Mouse (Mus musculus): Measurements from ENCODE around the gene Xrcc6. TPM values are rescaled to one million over a fixed set of nuclear protein-coding genes. Genes with fewer than 3 reads are reported as not detected.

The Xrcc6 gene
- total RNA-seq, 2 experiments from 2014 or later = 23.5 to 24.0 TPM

DNA sequence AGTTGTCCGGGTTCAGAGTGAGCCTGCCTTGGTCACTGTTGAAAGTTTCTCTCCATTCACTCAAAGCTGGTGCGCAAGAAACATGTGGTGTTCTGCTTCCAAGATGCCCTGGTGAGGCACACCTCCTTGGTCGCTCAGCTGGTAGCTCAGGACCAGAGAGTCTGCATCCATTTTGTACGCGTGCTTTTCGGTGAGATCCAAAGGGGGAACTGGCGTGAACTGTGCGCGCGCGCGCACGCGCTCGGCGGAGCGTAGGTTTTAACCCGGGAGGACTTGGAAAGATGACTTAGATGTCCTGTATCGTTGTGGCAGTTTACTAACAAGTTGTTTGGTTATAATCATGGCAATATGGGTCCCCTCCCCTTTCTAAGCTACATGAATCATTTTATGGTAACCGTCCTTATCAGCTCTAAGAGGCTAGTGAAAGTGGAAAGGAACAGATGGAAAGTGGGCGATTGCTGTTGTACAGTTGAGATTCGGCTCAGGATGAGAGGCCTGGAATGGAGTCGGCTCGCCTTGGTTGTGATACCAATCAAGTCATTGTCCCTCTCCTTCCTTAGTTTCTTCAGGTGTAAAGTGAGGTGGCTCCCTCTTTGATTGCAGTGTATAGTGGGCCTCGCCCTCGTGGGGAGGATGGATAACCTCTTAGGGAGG, 84.3 kb downstream of the Xrcc6 start:
- DNase-seq (ENCODE audit: extremely low spot score in 1 of 2, low spot score in 1 of 2) = no peak

GRCm38 (mm10) chr15:82073490-82073889, 85.9 kb downstream of the Xrcc6 start:
- no peak for DNase-seq (ENCODE audit: extremely low spot score in 1 of 2, low spot score in 1 of 2)

- DNase-seq (ENCODE audit: extremely low spot score in 1 of 2, low spot score in 1 of 2) = no peak
These were observed 92.2 kb downstream of the Xrcc6 start for GRCm38 (mm10) chr15:82079883-82080282.

DNA sequence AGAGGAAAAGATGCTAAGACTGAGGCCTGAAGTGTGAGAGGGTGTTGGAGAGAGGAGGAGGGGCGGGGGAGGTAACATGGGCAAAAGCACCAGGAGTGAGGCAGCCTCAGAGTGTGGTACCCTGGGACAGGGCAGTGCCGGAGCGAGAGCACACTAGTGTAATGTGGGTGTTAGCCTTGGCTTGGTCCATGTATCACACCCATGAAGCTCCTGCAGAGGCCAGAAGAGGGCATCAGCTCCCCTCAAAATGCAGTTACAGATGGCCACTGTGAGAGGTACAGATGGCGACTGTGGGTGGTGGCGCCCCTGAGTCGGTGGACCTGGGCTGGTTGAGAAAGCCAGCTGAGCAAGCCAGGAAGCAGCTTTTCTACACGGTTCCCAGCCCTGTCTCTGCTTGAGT, 93.5 kb downstream of the Xrcc6 start:
- DNase-seq (ENCODE audit: extremely low spot score in 1 of 2, low spot score in 1 of 2) = peak; percentile 23 to 39

DNA sequence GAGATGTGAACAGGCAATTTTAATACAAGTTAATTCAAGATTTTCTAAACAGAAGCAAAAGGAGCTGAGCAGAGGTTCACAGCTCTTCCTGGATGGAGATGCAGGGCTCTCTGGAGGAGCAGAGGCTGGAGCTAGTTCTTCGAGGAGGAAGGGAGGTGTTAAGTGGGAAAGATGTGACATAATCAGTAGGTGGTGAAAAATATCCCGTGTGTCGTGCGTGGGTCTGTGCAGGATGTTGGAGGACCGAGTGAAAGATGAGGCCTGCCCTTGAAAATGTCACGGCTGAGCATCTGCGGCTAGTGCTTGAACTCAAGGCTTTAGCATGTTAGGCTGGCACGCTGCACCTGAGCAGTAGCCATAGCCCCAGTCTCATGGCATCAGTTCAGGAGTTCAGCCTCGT, 98.0 kb downstream of the Xrcc6 start:
- DNase-seq (ENCODE audit: extremely low spot score in 1 of 2, low spot score in 1 of 2) = no peak

DNA sequence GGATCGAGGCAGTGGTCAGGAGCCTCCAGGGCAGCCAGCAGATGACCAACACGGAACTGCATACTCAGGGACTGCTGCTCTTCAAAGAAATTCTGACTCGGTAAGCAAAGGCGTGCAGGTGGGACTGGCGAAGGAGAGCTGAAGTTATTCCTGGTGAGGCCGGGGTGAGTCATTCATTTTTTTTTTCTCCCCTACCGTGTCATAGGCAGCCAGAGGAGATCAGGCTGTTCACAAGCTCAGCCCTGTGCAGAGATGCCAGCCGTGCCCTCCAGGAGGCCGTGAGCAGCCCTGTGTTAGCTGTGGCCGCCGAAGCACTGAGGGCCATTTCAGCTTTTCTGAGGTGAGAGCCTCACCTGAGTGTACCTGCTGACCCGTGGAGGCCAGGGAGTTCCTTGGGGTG, 98.5 kb downstream of the Xrcc6 start:
- no peak for DNase-seq (ENCODE audit: extremely low spot score in 1 of 2, low spot score in 1 of 2)

- no peak for DNase-seq (ENCODE audit: extremely low spot score in 1 of 2, low spot score in 1 of 2)
These were observed 99.6 kb downstream of the Xrcc6 start for GRCm38 (mm10) chr15:82087266-82087665.

Other genes with a start within 250 kb of the Xrcc6 start
- 100 to 1,000 TPM; 145 to 150 TPM for gene Zc3h7b, start 242.8 kb upstream of the Xrcc6 start, total RNA-seq (2021)
- gene Rangap1, start 242.3 kb upstream of the Xrcc6 start, total RNA-seq (2021) = 100 to 1,000 TPM; 146 to 164 TPM
- gene Tef, start 185.4 kb upstream of the Xrcc6 start, total RNA-seq (2021) = 100 to 1,000 TPM; 237 to 266 TPM
- 10 to 100 TPM; 27.7 to 34.1 TPM for gene Tob2, start 129.0 kb upstream of the Xrcc6 start, total RNA-seq (2021)
- gene Phf5a, start 115.9 kb upstream of the Xrcc6 start, total RNA-seq (2021) = 10 to 100 TPM; 32.6 to 40.0 TPM
- 100 to 1,000 TPM; 475 to 495 TPM for gene Aco2, start 115.5 kb upstream of the Xrcc6 start, total RNA-seq (2021)
- 10 to 100 TPM; 48.0 to 52.8 TPM for gene Polr3h, start 61.6 kb upstream of the Xrcc6 start, total RNA-seq (2021)
- gene Csdc2, start 51.1 kb upstream of the Xrcc6 start, total RNA-seq (2021) = 10 to 100 TPM; 89.9 to 90.2 TPM
- gene Pmm1, start 26.9 kb upstream of the Xrcc6 start, total RNA-seq (2021) = 100 to 1,000 TPM; 209 to 227 TPM
- not detected for gene 1700029P11Rik, start 7.3 kb upstream of the Xrcc6 start, total RNA-seq (2021)
- gene Desi1, start 46.0 kb downstream of the Xrcc6 start, total RNA-seq (2021) = 100 to 1,000 TPM; 123 to 131 TPM
- 100 to 1,000 TPM; 103 to 104 TPM for gene Snu13, start 59.8 kb downstream of the Xrcc6 start, total RNA-seq (2021)
- gene 4930407I10Rik, start 71.3 kb downstream of the Xrcc6 start, total RNA-seq (2021) = not detected
- under 1 TPM; 0.12 to 0.59 TPM for gene Mei1, start 82.2 kb downstream of the Xrcc6 start, total RNA-seq (2021)
- 10 to 100 TPM; 11.2 to 15.8 TPM for gene Ccdc134, start 140.1 kb downstream of the Xrcc6 start, total RNA-seq (2021)
- 100 to 1,000 TPM; 172 to 174 TPM for gene Srebf2, start 159.3 kb downstream of the Xrcc6 start, total RNA-seq (2021)
- gene Shisa8, start 225.0 kb downstream of the Xrcc6 start, total RNA-seq (2021) = 1 to 10 TPM; 1.4 to 1.9 TPM
- under 1 TPM in 1 of 2 experiments, not detected in 1; 0.22 TPM for gene Tnfrsf13c, start 236.5 kb downstream of the Xrcc6 start, total RNA-seq (2021)